Mouse (Mus musculus) CD4-positive helper T cell, adult 2 months (primary cell): ENCODE results near the gene Tmed9.
A peak's percentile ranks its signal among the peaks of the same experiment; 100 is the strongest.
"Not testable (repeated sequence)": the region's sequence is repeated elsewhere in the genome, so short reads cannot be mapped to it uniquely, and the experiment has no call there.

Experiments used
- DNase-seq: peaks from one replicate; pipeline ENCODE4 v3.0.0-alpha.2; 2012; ENCODE audit warnings: low read depth, missing footprints, low spot score

Gene Tmed9

GRCm38 (mm10) chr13:55606899-55607623, 33.5 kb downstream of the Tmed9 start:
- no peak for DNase-seq

DNA sequence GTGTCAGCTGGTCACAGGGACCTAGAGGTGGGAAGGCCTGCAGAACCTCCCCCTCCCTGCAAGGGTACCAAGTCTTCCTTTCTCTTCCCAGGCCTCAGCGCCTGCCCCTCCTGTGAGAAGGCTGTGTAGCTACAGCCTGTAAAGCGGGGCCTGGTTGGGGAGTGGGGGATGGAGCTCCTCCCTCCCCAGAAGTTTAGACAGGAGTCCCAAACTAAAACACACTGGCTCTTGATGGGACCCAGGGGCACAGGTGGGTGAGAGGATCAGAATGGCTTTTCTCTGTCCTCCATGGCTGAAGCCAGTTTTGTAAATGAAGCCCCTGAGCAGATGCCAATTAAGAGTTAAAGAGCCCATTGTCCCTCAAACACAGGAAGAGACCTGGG, 34.1 kb downstream of the Tmed9 start:
- DNase-seq = no peak

DNA sequence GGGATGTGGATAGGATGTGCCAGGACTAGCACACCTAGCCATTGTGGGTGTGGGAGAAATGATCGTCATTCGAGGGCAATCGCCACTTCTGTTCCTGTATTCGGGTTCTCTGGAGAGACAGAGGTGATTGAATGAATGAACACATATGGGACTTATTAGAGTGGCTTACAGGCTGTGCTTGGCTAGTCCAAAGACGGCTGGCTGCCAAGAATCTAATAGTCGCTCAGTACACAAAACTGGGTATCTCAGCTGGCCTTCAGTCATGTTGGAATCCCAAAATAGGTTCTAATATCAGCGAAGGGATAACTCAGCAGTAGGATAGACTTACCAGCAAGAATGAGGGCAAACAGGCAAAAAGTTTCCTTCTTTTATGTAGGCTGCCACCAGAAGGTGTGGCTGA, 38.5 kb downstream of the Tmed9 start:
- DNase-seq = no peak

DNA sequence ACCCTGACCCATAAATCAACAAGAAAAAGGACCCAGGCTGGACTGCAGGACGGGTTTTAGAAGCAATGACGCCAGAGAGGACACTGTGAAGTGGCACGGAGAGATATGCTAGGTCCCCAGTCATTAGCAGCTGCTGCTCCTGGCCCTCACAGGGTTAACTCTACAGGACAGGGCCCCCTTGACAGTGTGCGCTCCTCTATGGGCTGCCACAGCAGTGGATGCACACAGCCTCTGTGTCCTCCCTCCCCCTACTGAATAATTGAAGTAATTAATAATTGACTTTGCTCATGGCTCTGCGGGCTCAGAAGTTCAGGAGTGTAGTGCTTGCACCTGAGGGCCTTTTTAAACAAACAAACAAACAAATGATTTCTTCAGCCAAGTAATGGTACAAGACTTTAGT, 39.9 kb downstream of the Tmed9 start:
- no peak for DNase-seq

DNA sequence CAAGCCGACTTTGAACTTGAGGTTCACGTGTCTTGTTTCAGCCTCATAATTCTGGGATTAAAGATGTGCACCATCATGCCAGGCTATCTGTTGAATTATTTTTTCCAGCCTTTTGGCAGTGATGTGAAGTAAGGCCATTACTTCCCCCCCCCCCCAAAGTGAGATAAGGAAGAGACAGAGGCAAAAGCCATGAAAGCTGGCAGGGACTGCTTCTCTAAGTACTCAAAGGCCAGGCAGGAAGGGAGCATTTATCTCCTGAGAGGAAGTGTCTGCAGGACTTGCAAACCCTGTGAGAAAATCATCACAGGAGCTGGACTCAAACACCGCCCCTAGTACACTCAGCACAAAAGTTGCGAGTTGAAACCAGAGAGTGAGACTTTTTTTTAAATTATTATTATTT, 45.8 kb downstream of the Tmed9 start:
- no peak for DNase-seq

- DNase-seq = no peak
Measured at GRCm38 (mm10) chr13:55620275-55620674, 46.7 kb downstream of the Tmed9 start.

GRCm38 (mm10) chr13:55622156-55622648, 48.7 kb downstream of the Tmed9 start:
- DNase-seq = not testable (repeated sequence)

GRCm38 (mm10) chr13:55622649-55623541, 49.4 kb downstream of the Tmed9 start, which contains the start of gene Caml:
Gene Caml, plus strand, starts transcription at chr13:55623005.
- peak; percentile 93 for DNase-seq

- DNase-seq = peak; percentile 94
Measured at GRCm38 (mm10) chr13:55634639-55635127, 61.2 kb downstream of the Tmed9 start, which contains the start of gene Ddx46. Gene Ddx46, plus strand, starts transcription at chr13:55635027.

DNA sequence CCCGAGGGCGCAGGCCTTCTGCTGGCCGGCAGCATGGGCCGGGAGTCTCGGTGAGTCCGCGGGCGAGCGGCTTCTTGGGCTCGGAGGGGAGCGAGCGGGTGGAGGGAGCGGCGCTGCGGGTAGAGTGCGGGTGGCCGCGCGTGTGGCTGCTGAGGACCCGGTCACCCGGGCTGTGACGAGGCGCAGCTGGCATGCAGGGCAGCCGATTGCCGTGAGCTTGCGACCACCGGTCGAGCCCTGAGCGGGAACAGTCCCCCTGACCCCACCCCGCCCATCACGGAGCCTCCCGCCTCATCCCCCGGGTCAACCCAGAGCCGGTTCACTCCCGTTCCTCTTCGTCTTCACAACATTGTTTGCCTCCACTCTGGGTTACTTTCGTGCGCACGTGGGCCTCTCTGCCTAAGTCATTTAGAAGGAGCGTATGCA, 61.6 kb downstream of the Tmed9 start:
- DNase-seq = no peak

DNA sequence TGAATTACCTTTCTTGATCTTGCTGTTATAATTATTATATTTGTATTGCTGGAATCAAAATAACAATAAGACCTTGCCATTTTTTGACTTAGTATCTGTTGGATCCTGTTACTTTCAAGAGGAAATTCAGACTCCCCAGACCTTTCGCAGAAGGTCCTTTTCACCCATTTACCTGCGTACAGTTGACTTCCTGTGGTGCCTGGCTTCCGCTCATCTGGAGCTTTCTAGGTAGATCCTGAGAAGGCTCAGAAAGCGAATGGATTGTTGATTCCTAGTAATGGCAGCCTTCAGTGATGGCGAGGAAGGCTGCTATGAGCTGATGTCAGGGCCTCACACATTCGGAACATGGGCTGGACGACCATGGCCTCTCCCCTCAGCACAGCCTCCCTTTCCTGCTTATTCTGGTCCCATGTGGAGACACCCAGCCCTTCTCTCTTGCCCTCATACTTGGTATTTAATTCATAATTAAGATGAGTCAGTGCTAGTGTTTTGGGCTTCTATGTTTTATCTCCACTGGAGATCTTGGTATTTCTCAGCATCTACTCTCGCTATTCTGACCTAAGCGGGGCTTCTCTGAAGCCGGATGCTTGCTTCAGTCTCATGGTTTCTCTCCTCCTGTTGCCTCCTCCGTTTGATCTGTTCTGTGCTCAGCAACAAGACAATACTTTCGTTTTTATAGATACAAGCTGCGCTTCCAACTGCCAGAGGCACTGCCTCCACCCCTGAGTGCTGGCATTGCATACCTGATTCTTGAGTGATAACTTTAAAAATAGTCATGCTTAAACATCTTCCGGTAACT, 62.9 kb downstream of the Tmed9 start:
- peak; percentile 73 for DNase-seq

DNA sequence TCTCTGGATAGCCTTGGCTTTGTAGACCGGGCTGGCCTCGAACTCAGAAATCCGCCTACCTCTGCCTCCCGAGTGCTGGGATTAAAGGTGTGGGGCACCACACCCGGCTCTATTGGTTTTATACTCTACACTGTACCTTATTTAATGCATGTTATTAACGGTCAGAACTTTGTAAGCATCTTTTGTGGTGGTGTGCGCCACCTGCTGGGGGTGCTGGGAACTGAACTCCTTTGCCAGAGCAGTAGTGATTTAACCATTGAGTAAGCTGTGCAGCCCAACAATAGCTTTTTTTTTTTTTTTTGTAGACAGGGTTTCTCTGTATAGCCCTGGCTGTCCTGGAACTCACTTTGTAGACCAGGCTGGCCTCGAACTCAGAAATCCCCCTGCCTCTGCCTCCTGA, 66.9 kb downstream of the Tmed9 start:
- peak; percentile 82 for DNase-seq

- DNase-seq = peak; percentile 70
Measured at GRCm38 (mm10) chr13:55644525-55644924, 71.0 kb downstream of the Tmed9 start.
